ENCODE assay signal across 14 mouse cellular contexts in genomic region chr17:65628823-65629532, GRCm38 (mm10). TPM values are rescaled to one million over a fixed set of nuclear protein-coding genes. Genes with fewer than 3 reads are reported as not detected.
"Had no signal": no experiment of that assay in that cellular context is flagged by ENCODE, and none has a peak within 500 bp of the region (broad histone marks: within the 10 kb centered on the region; RNA-seq: fewer than 3 reads in every experiment).

No protein-coding gene starts in this region.

RNA-seq across cellular contexts. Expression of gene Txndc2, which starts 13.0 kb away (rescaled TPM):
- polyA plus RNA-seq: heart, embryonic 12.5 days; heart, embryonic 13.5 days; heart, embryonic 14.5 days; heart, embryonic 15.5 days; heart, embryonic 16.5 days; hindbrain, embryonic 11.5 days; hindbrain, embryonic 16.5 days; inflammation-experienced regulatory T-cells, adult 6 months; intestine, embryonic 14.5 days; intestine, embryonic 15.5 days; kidney, embryonic 14.5 days; kidney, embryonic 15.5 days; kidney, postnatal 0 days; large intestine, adult 2 months had no signal
